Mouse (Mus musculus) spleen, adult 2 months (tissue): Measurements from ENCODE around the gene Ugt1a1.

Source experiments
- CTCF ChIP-seq: fragments of 200-500 bp; IDR thresholded peaks from 2 replicates; pipeline ENCODE4 v1.5.1; 2011; ENCODE audit warnings: mild to moderate bottlenecking, inconsistent platforms; ENCODE audit not compliant: insufficient read depth, insufficient read length, insufficient replicate concordance; ENCODE audit errors: extremely low read depth
- POLR2A ChIP-seq: fragments of 200-500 bp; IDR thresholded peaks from 2 replicates; pipeline ENCODE4 v1.6.1; 2011; ENCODE audit warnings: low read depth, low read length, inconsistent platforms

DNA sequence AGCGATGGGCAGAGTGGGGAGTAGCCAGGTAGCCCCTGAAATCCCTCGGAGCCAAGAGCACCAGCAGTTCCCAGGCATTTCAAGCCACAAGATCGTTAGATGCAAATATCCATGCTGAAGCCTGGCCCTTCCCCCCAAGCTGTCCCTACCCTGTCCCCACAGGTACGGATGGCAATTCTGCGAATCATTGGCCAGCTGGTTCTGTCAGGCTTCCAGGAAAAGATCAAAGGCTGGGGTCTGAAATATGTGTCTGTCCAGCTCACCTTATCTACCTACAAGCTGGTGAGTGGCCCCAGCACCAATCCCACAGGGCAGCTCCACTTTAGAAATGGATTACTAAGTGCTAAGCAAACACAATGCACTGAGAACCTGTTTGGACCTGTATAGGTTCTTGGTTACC lies 25.6 kb downstream of the Ugt1a1 start:
- TF ChIP-seq CTCF (no peak), POLR2A (no peak)
